Mouse (Mus musculus) bone marrow, adult 2 months (tissue): ENCODE results near the gene Maf. TPM values are rescaled to one million over a fixed set of nuclear protein-coding genes. Genes with fewer than 3 reads are reported as not detected.

Experiments
- H3K27ac ChIP-seq: fragments of 200-500 bp; 2 replicates; pipeline ENCODE4 v1.5.1; 2012; ENCODE audit warnings: low read depth, mild to moderate bottlenecking, control low read depth, inconsistent platforms, low read length; ENCODE audit not compliant: control insufficient read depth, poor library complexity, insufficient read depth
- H3K4me1 ChIP-seq: fragments of 200-500 bp; 2 replicates; pipeline ENCODE4 v1.6.1; 2011; ENCODE audit warnings: low read length; ENCODE audit not compliant: control insufficient read depth, insufficient read depth
- H3K4me3 ChIP-seq: fragments of 200-500 bp; replicated peaks from 2 replicates; pipeline ENCODE3; 2011; ENCODE audit warnings: mild to moderate bottlenecking, low read depth, low read length, control low read depth; ENCODE audit not compliant: control insufficient read depth
- CTCF ChIP-seq: fragments of 200-500 bp; IDR thresholded peaks from 2 replicates; pipeline ENCODE4 v1.5.1; 2011; ENCODE audit warnings: low read length, control low read depth; ENCODE audit not compliant: control insufficient read depth, insufficient read depth
- POLR2A ChIP-seq: fragments of 200-500 bp; IDR thresholded peaks from 2 replicates; pipeline ENCODE4 v1.6.1; 2011; ENCODE audit warnings: low read depth, mild to moderate bottlenecking, control low read depth, low read length, borderline replicate concordance; ENCODE audit not compliant: control insufficient read depth
- WGBS: fragments of 180-500 bp; shearing (Covaris S2); methylation state at CpG from one replicate; pipeline ENCODE4 v1.1.7; 2018; 5-methylcytosine and 5-hydroxymethylcytosine counted together
- polyA plus RNA-seq: library from polyadenylated mRNA; stranded (reverse); fragments of >200 nt; gene quantifications from 2 replicates; pipeline ENCODE4 v1.2.4, GENCODE M21; 2011; ENCODE audit warnings: low replicate concordance; ENCODE audit not compliant: missing spikeins, insufficient read depth, insufficient read length

Maf gene
- polyA plus RNA-seq, 1 experiment = 8.2 TPM

DNA sequence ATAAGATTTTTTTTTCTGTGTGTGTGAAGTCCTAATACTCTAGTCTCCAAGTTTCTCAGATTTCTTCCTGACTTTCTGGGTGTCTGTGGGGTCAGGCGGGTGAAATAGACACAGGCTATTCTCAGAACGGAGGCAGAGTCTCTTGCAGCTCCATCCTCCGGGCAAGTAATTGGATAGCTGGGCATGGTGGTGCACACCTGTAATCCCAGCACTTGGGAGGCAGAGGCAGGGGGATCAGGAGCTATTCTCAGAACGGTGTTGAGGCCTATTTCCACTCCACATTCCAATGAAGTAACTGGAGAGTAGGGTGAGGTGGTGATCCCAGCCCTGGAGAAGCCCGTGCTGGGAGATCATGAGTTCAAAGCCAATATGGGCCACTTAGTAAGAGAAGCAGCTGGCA lies 67.6 kb downstream of the Maf start:
- H3K4me1 ChIP-seq = no peaks in the 10 kb centered on the region
- 84% methylated on average over 5 of the region's 5 CpGs for WGBS
- no peak overlapping the region for H3K4me3 ChIP-seq
- H3K27ac ChIP-seq = no peak overlapping the region
- TF ChIP-seq POLR2A (no peak), CTCF (no peak)

DNA sequence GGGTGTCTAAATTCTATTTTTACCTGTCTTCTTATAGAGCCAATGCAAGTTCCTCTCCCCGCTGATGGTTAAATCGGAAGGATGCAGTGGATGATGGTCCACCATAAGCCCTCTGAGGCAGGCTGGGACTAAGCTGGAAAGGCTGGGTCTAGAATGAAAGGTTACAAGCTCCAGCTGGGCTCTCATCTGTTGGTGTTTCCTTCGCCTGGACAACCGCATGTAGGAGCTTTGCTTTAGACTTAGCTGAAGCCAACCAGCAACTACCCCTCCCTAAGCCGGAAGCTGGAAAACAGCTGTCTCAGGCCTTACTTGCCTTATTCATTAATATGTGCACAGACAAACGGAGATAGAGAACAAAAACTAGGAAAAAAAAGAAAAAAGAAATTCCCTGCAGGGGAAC lies 70.8 kb downstream of the Maf start:
- Histone ChIP-seq H3K4me1 (no peaks in the 10 kb centered on the region), H3K4me3 (no peak overlapping the region), H3K27ac (no peak overlapping the region)
- TF ChIP-seq POLR2A (no peak), CTCF (no peak)
- WGBS = 77% methylated on average over 6 of the region's 6 CpGs
